ENCODE assay signal across 27 mouse cellular contexts in genomic region chr19:4542081-4542480, GRCm38 (mm10). TPM values are rescaled to one million over a fixed set of nuclear protein-coding genes. Genes with fewer than 3 reads are reported as not detected.
DNase-seq lines count a peak whose midpoint lies in the region; ATAC-seq and TF ChIP-seq lines count a peak whose summit lies in the region.
"Had no signal": no experiment of that assay in that cellular context is flagged by ENCODE, and none has a peak within 500 bp of the region (broad histone marks: within the 10 kb centered on the region; RNA-seq: fewer than 3 reads in every experiment).

No protein-coding gene starts in this region.

- 0 out of 2 replicates have a peak, but pooled peaks have one; percentile 67 for ATAC-seq in kidney, embryonic 16.5 days (ENCODE audit: low FRiP score, low TSS enrichment)
- ATAC-seq: CD4-positive, CD25-positive, alpha-beta regulatory T cell, adult 4 months; forebrain, embryonic 14.5 days; forebrain, postnatal 0 days; hindbrain, embryonic 16.5 days had no signal

- no peaks in the 10 kb centered on the region for H3K27me3 ChIP-seq in kidney, adult 2 months (replicated peaks; ENCODE audit: control insufficient read depth, insufficient read depth, low read length)
- H3K27me3 ChIP-seq in kidney, embryonic 16.5 days (ENCODE audit: insufficient read depth, low read length): no peaks in the 10 kb centered on the region
- H3K27me3 ChIP-seq: embryonic facial prominence, embryonic 12.5 days; embryonic facial prominence, embryonic 15.5 days; heart, embryonic 12.5 days; heart, embryonic 15.5 days; hindbrain, embryonic 13.5 days had no signal

- no peaks in the 10 kb centered on the region for H3K9me3 ChIP-seq in kidney, embryonic 16.5 days (ENCODE audit: low read length)
- H3K9me3 ChIP-seq: embryonic facial prominence, embryonic 15.5 days; heart, embryonic 12.5 days; heart, embryonic 15.5 days; hindbrain, embryonic 10.5 days; hindbrain, embryonic 13.5 days had no signal

- no peak overlapping the region for H3K27ac ChIP-seq in kidney, adult 2 months (ENCODE audit: insufficient read depth, low read depth, low read length)
- H3K27ac ChIP-seq in kidney, embryonic 16.5 days (ENCODE audit: low read length): no peak overlapping the region
- H3K27ac ChIP-seq: embryonic facial prominence, embryonic 12.5 days; embryonic facial prominence, embryonic 15.5 days; heart, embryonic 15.5 days; hindbrain, embryonic 10.5 days; hindbrain, embryonic 13.5 days had no signal

- H3K36me3 ChIP-seq in kidney, adult 2 months (ENCODE audit: control insufficient read depth, insufficient read depth, low read length): no peaks in the 10 kb centered on the region
- H3K36me3 ChIP-seq in kidney, embryonic 16.5 days (ENCODE audit: insufficient read depth, low read length): no peaks in the 10 kb centered on the region
- H3K36me3 ChIP-seq: embryonic facial prominence, embryonic 12.5 days; embryonic facial prominence, embryonic 15.5 days; heart, embryonic 12.5 days; heart, embryonic 15.5 days; hindbrain, embryonic 10.5 days; hindbrain, embryonic 13.5 days had no signal

- no peak for TF ChIP-seq POLR2A in kidney, adult 2 months (IDR thresholded peaks at IDR 0.05; ENCODE audit: low read depth, low read length)

- no peak overlapping the region for H3K4me2 ChIP-seq in kidney, embryonic 16.5 days (replicated peaks; ENCODE audit: low read depth, low read length)
- H3K4me2 ChIP-seq: embryonic facial prominence, embryonic 12.5 days; embryonic facial prominence, embryonic 15.5 days; heart, embryonic 12.5 days; heart, embryonic 15.5 days; hindbrain, embryonic 13.5 days had no signal

- H3K9ac ChIP-seq in kidney, embryonic 16.5 days (replicated peaks; ENCODE audit: low read length): no peak overlapping the region
- H3K9ac ChIP-seq: embryonic facial prominence, embryonic 12.5 days; embryonic facial prominence, embryonic 15.5 days; forebrain, postnatal 0 days; heart, embryonic 12.5 days; heart, embryonic 15.5 days; hindbrain, embryonic 13.5 days had no signal

- DNase-seq in kidney, adult 2 months: peak; percentile 48
- no peak for DNase-seq in kidney, adult 8-10 months
- DNase-seq in kidney, adult 18-20 months: no peak
- DNase-seq in kidney, postnatal 14 days: peak; percentile 35
- peak; percentile 56 to 59 for DNase-seq in kidney, postnatal 36 days
- DNase-seq: adrenal gland, postnatal 14 days; cerebellum, adult 11 months; cerebellum, adult 2 months; cerebellum, adult 9-11 months; cerebellum, postnatal 25 days; forebrain, postnatal 0 days; gastrocnemius, postnatal 36 days; heart, postnatal 10 days; heart, postnatal 36 days had no signal

- no peak overlapping the region for H3K4me3 ChIP-seq in kidney, adult 2 months (ENCODE audit: insufficient read depth, low read depth, low read length)
- H3K4me3 ChIP-seq in kidney, embryonic 16.5 days (ENCODE audit: low read length): no peak overlapping the region
- H3K4me3 ChIP-seq: embryonic facial prominence, embryonic 12.5 days; embryonic facial prominence, embryonic 15.5 days; heart, embryonic 12.5 days; heart, embryonic 15.5 days; hindbrain, embryonic 10.5 days; hindbrain, embryonic 13.5 days had no signal

- no peak for TF ChIP-seq CTCF in kidney, adult 2 months (conservative IDR thresholded peaks at IDR 0.05; ENCODE audit: insufficient read depth, insufficient read length, low read depth, low read length)

- peaks cover 27% of the 10 kb centered on the region for H3K4me1 ChIP-seq in kidney, adult 2 months (ENCODE audit: control insufficient read depth, insufficient read depth, low read length)
- H3K4me1 ChIP-seq in kidney, embryonic 16.5 days (ENCODE audit: insufficient read depth, low read length): peaks cover 7% of the 10 kb centered on the region
- H3K4me1 ChIP-seq: embryonic facial prominence, embryonic 12.5 days; embryonic facial prominence, embryonic 15.5 days; heart, embryonic 12.5 days; heart, embryonic 15.5 days; hindbrain, embryonic 10.5 days; hindbrain, embryonic 13.5 days had no signal

RNA-seq across cellular contexts. Expression of gene Pcx, which starts 31.8 kb away (rescaled TPM):
- polyA plus RNA-seq in kidney, adult 2 months (2012; rRNA removed): 286 and 295 TPM in 2 replicates
- 56.3 and 70.9 TPM in 2 replicates for polyA plus RNA-seq in kidney, embryonic 16.5 days (2015; fragmentation: Nextera tagmentation; extraction: Ambion mirVana)

RNA-seq across cellular contexts. Expression of gene 2010003K11Rik, which starts 43.7 kb away (rescaled TPM):
- polyA plus RNA-seq in kidney, adult 2 months (2012; rRNA removed): 2.8 TPM in 2 replicates
- polyA plus RNA-seq in kidney, embryonic 16.5 days (2015; fragmentation: Nextera tagmentation; extraction: Ambion mirVana): 0.22 TPM in 1 of 2 replicates, not detected in the other
- polyA plus RNA-seq: C2C12; CD4-positive, CD25-positive, alpha-beta regulatory T cell, adult 4 months; cerebellum, adult 2 months; embryonic facial prominence, embryonic 12.5 days; embryonic facial prominence, embryonic 15.5 days; forebrain, embryonic 11.5 days; forebrain, embryonic 14.5 days; forebrain, postnatal 0 days; frontal cortex, adult 2 months; heart, embryonic 12.5 days; heart, embryonic 15.5 days; hindbrain, embryonic 13.5 days; hindbrain, embryonic 16.5 days had no signal

Comparison
In these comparisons a context has a peak if more than half of its experiments do, and no peak if none do; other contexts are left out.
1. DNase-seq: peak in kidney, adult 2 months (single experiment), kidney, postnatal 14 days (single experiment) and kidney, postnatal 36 days (2 of 2); none in kidney, adult 8-10 months (0 of 2) and kidney, adult 18-20 months (single experiment).